Mouse (Mus musculus) intestine, postnatal 0 days (tissue): ENCODE results near the gene Ldah. TPM values are rescaled to one million over a fixed set of nuclear protein-coding genes. Genes with fewer than 3 reads are reported as not detected.

Source experiments
- ATAC-seq: fragments of 200-750 bp; cut with Nextera tagmentation; 2 replicates; pipeline ENCODE4 v1.8.0; 2017; ENCODE audit warnings: mild to moderate bottlenecking, moderate TSS enrichment, moderate library complexity
- H3K27ac ChIP-seq: fragments of 300-500 bp; sonication (generic); 2 replicates; pipeline ENCODE4 v1.5.1; 2014; ENCODE audit warnings: mild to moderate bottlenecking, low read depth, low read length, moderate library complexity
- H3K27me3 ChIP-seq: fragments of 300-500 bp; sonication (generic); replicated peaks from 2 replicates; pipeline ENCODE4 v1.6.1; 2014; ENCODE audit warnings: low read length, mixed read lengths; ENCODE audit not compliant: control insufficient read depth, insufficient read depth
- H3K36me3 ChIP-seq: fragments of 300-500 bp; sonication (generic); 2 replicates; pipeline ENCODE4 v1.6.1; 2014; ENCODE audit warnings: mild to moderate bottlenecking, moderate library complexity; ENCODE audit not compliant: control insufficient read depth, insufficient read depth
- H3K4me1 ChIP-seq: fragments of 300-500 bp; sonication (generic); replicated peaks from 2 replicates; pipeline ENCODE4 v1.6.1; 2014; ENCODE audit warnings: antibody characterized with exemption, low read length, mixed read lengths; ENCODE audit not compliant: control insufficient read depth, insufficient read depth
- H3K4me2 ChIP-seq: fragments of 300-500 bp; sonication (generic); replicated peaks from 2 replicates; pipeline ENCODE4 v1.6.1; 2014; ENCODE audit warnings: low read depth, mild to moderate bottlenecking, moderate library complexity
- H3K4me3 ChIP-seq: fragments of 300-500 bp; sonication (generic); 2 replicates; pipeline ENCODE4 v1.5.1; 2014; ENCODE audit warnings: low read depth, low read length
- H3K9ac ChIP-seq: fragments of 300-500 bp; sonication (generic); 2 replicates; pipeline ENCODE4 v1.6.1; 2014; ENCODE audit warnings: mild to moderate bottlenecking, low read depth, low read length
- H3K9me3 ChIP-seq: fragments of 300-500 bp; sonication (generic); 2 replicates; pipeline ENCODE4 v1.6.1; 2016; ENCODE audit warnings: mixed run types; ENCODE audit not compliant: control insufficient read depth
- CTCF ChIP-seq: sonication (generic); IDR thresholded peaks from 2 replicates; pipeline ENCODE4 v1.5.1; 2016; ENCODE audit warnings: low read depth, mild to moderate bottlenecking, control low read depth, antibody characterized with exemption, moderate library complexity
- WGBS: fragments of 180-500 bp; shearing (Covaris S2); extraction: QIAGEN DNeasy Blood & Tissue Kit; methylation state at CpG from one replicate; pipeline ENCODE4 v1.1.7; 2014; 5-methylcytosine and 5-hydroxymethylcytosine counted together
- polyA plus RNA-seq: library from polyadenylated mRNA; unstranded; fragments of >200 nt; fragmentation: Nextera tagmentation; extraction: Ambion mirVana; gene quantifications from 2 replicates; pipeline ENCODE4 v1.2.1, GENCODE M21; 2015

Ldah gene
- polyA plus RNA-seq, 1 experiment from 2014 or later: 38.0 TPM

GRCm38 (mm10) chr12:8320084-8320713, 112.3 kb downstream of the Ldah start:
- Histone ChIP-seq H3K27ac (no peak overlapping the region), H3K27me3 (no peaks in the 10 kb centered on the region), H3K36me3 (peaks cover 62% of the 10 kb centered on the region), H3K4me1 (no peaks in the 10 kb centered on the region), H3K9ac (no peak overlapping the region), H3K4me3 (no peak overlapping the region), H3K4me2 (no peak overlapping the region), H3K9me3 (no peaks in the 10 kb centered on the region)
- WGBS: 42% methylated on average over 5 of the region's 5 CpGs
- peak; percentile 96 for TF ChIP-seq CTCF
- peak; percentile 48; the same call in 1 of the 2 replicates for ATAC-seq

- Histone ChIP-seq H3K9me3 (no peaks in the 10 kb centered on the region), H3K4me2 (no peak overlapping the region), H3K27ac (no peak overlapping the region), H3K9ac (no peak overlapping the region), H3K27me3 (no peaks in the 10 kb centered on the region), H3K4me3 (no peak overlapping the region), H3K36me3 (peaks cover 71% of the 10 kb centered on the region), H3K4me1 (no peaks in the 10 kb centered on the region)
- TF ChIP-seq CTCF: no peak
- no peak for ATAC-seq
- 87% methylated on average over 10 of the region's 10 CpGs for WGBS
These were observed 113.6 kb downstream of the Ldah start for GRCm38 (mm10) chr12:8321506-8321905.

GRCm38 (mm10) chr12:8324086-8324485, 116.2 kb downstream of the Ldah start:
- Histone ChIP-seq H3K4me2 (no peak overlapping the region), H3K36me3 (peaks cover 64% of the 10 kb centered on the region), H3K9ac (no peak overlapping the region), H3K27me3 (no peaks in the 10 kb centered on the region), H3K27ac (no peak overlapping the region), H3K4me3 (no peak overlapping the region), H3K9me3 (no peaks in the 10 kb centered on the region), H3K4me1 (no peaks in the 10 kb centered on the region)
- TF ChIP-seq CTCF: no peak
- WGBS: 87% methylated on average over 10 of the region's 10 CpGs
- ATAC-seq: no peak

GRCm38 (mm10) chr12:8325245-8325942, 117.5 kb downstream of the Ldah start:
- Histone ChIP-seq H3K4me3 (no peak overlapping the region), H3K9ac (no peak overlapping the region), H3K4me2 (no peak overlapping the region), H3K27ac (no peak overlapping the region), H3K9me3 (no peaks in the 10 kb centered on the region), H3K4me1 (no peaks in the 10 kb centered on the region), H3K27me3 (no peaks in the 10 kb centered on the region), H3K36me3 (peaks cover 62% of the 10 kb centered on the region)
- WGBS: 90% methylated on average over 13 of the region's 13 CpGs
- TF ChIP-seq CTCF: no peak
- ATAC-seq: no peak

GRCm38 (mm10) chr12:8325943-8326522, 118.1 kb downstream of the Ldah start:
- WGBS: 92% methylated on average over 17 of the region's 17 CpGs
- TF ChIP-seq CTCF: no peak
- H3K27ac ChIP-seq: no peak overlapping the region

More at GRCm38 (mm10) chr12:8325943-8326522, 118.1 kb downstream of the Ldah start:
- no peak overlapping the region for H3K9ac ChIP-seq
- H3K4me1 ChIP-seq: no peaks in the 10 kb centered on the region
- no peak overlapping the region for H3K4me2 ChIP-seq
- H3K36me3 ChIP-seq: peaks cover 63% of the 10 kb centered on the region
- H3K9me3 ChIP-seq: no peaks in the 10 kb centered on the region
- no peaks in the 10 kb centered on the region for H3K27me3 ChIP-seq
- no peak for ATAC-seq
- no peak overlapping the region for H3K4me3 ChIP-seq
